Mouse (Mus musculus) large intestine, adult 2 months (tissue): ENCODE data around the gene Slc26a8. TPM values are rescaled to one million over a fixed set of nuclear protein-coding genes. Genes with fewer than 3 reads are reported as not detected.
"Not testable (repeated sequence)": the region's sequence is repeated elsewhere in the genome, so short reads cannot be mapped to it uniquely, and the experiment has no call there.

Experiments used
- DNase-seq: peaks from one replicate; pipeline ENCODE4 v3.0.0-alpha.2; 2012; ENCODE audit warnings: low read depth, low spot score
- WGBS: fragments of 180-500 bp; shearing (Covaris S2); methylation state at CpG from one replicate; pipeline ENCODE4 v1.1.7; 2018; 5-methylcytosine and 5-hydroxymethylcytosine counted together
- polyA plus RNA-seq: library from polyadenylated mRNA; depleted of rRNA; stranded (reverse); fragments of >200 nt; gene quantifications from 2 replicates; pipeline ENCODE4 v1.2.3, GENCODE M21; 2012; rRNA removed

The Slc26a8 gene
- 0.14 and 0.52 TPM in 2 replicates for polyA plus RNA-seq

GRCm38 (mm10) chr17:28689586-28690283, at the start of gene Slc26a8:
TSS of gene Slc26a8 (minus strand) at chr17:28690233.
- no peak for DNase-seq
- WGBS, result 12% methylated on average over 40 of the region's 40 CpGs

- 82% methylated on average over 6 of the region's 6 CpGs for WGBS
- no peak for DNase-seq
Measured at GRCm38 (mm10) chr17:28739244-28739643, 49.2 kb upstream of the Slc26a8 start.

- 78% methylated on average over 4 of the region's 4 CpGs for whole genome bisulfite sequencing
- DNase-seq, result no peak
Measured at GRCm38 (mm10) chr17:28737973-28738372, 47.9 kb upstream of the Slc26a8 start.

GRCm38 (mm10) chr17:28736486-28736885, 46.5 kb upstream of the Slc26a8 start:
- WGBS, result 84% methylated on average over 4 of the region's 4 CpGs
- no peak for DNase-seq

- WGBS, result 80% methylated on average over 6 of the region's 6 CpGs
- DNase-seq, result no peak
Measured at GRCm38 (mm10) chr17:28735317-28736105, 45.5 kb upstream of the Slc26a8 start.

DNA sequence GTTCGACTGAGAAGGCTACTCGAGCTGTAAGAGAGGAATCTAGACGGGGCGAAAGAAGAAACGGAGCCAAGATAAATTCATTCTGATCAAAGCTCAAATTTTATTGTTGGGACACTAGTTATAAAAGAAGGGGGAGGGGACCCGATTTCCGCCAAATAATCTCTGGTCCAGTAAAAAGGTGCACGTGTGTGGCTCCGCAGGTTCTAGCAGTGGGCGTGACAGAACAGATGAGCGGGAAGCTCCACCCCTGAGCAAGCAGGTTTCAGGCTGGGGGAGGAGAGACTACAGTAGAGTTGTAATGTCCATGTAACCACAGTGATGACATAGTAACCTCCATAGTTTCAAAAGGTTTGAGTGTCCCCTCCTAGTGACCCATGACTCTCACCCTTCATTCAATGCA, 37.5 kb upstream of the Slc26a8 start:
- not testable (repeated sequence) for DNase-seq
- WGBS, result 44% methylated on average over 11 of the region's 11 CpGs

DNA sequence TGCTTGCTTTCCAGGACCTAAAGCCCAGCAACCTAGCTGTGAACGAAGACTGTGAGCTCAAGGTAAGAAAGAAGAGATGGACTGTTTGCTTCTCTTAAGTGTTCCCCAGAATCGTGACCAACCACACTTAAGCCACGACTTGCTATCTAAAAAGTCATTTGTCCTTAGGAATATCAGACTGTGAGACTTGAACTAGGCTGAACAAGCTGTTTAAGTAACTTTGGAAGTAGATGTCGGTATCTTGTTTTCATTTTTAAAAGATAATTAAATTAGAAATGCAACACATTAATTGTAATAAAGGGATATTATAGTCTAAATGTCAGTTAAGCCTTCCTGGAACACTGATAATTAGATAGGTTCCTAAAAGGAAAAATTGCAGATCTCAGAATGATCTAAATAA, 35.8 kb upstream of the Slc26a8 start, which contains the start of gene AC170998.1:
Gene AC170998.1 (plus strand): TSS at position 301 of the 400 bp plus-strand sequence.
- WGBS, result 94% methylated on average over 4 of the region's 4 CpGs

DNA sequence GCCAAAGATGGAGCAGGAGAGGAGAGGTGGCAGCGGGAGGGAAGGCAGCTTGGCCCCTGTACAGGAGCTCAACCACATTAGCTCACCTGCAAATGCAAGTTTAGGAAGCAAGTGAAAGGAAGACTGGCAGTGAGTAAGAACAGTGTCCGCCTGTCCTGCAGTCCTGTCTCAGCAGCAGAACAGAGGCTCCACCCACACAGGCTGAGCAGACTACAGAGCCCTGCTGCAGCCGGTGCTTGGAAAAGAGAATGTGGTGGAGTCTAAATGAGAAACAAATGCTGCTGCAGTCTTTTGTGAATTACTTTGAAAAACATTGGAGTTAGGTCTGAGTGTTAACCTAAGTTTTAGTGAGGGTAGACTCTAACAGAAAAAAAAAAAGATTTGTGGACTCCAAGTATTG, 27.5 kb upstream of the Slc26a8 start:
- DNase-seq, result no peak
- whole genome bisulfite sequencing, result 77% methylated on average over 3 of the region's 3 CpGs

More for the DNA sequence above, 35.8 kb upstream of the Slc26a8 start, which contains the start of gene AC170998.1:
- DNase-seq, result no peak

DNA sequence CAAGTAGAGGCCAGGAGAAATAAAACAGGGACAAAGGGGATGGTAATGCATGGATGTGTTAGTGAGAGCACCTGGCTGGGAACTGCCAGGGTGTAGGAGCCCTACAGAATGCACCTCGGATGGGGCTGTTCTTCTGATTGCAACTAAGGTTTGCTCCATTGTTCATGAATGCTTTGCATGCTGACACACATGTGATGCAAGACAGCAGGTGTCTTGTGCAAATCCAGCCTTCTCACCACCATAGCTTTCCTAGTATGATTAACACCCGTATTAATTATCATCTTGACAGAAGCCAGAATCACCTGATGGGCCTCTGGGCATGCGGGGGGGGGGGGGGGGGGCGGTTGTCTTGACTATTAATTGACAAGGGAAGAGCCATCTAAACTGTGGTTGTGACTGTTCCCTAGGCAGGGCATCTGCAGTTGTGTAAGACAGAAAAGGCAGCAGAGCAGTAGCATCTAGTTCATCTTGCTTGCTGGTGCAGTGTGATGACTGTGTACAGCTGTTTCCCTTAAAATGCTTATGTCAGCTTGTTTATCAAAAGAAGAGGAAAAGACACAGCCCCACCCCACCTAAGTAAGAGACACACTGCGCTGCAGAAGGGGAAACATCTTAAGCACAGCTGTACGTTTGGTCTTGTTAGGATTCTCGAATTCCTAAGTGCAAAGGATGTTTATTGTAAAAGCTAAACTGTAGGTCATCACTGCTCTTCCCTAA, 26.0 kb upstream of the Slc26a8 start:
- no peak for DNase-seq
- WGBS, result 66% methylated on average over 7 of the region's 7 CpGs

DNA sequence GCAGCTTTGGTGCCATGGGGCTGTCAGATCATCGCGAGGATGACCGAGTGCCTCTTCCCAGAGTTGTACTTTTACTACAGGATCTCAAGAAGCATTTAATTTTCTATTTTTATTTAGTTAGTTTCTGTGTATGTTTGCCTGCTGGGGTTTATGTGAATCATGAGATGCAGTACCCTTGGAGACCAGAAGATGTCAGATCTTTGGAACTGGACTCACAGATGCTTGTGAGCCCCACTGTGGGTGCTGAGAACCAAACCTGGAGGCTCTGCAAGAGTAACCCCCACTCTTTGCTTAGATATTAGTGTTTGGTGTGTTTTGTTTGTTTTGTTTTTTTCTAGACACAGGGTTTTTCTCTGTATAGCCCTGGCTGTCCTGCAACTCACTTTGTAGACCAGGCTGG, 24.0 kb upstream of the Slc26a8 start:
- no peak for DNase-seq
- WGBS, result 100% methylated on average over 3 of the region's 3 CpGs

DNA sequence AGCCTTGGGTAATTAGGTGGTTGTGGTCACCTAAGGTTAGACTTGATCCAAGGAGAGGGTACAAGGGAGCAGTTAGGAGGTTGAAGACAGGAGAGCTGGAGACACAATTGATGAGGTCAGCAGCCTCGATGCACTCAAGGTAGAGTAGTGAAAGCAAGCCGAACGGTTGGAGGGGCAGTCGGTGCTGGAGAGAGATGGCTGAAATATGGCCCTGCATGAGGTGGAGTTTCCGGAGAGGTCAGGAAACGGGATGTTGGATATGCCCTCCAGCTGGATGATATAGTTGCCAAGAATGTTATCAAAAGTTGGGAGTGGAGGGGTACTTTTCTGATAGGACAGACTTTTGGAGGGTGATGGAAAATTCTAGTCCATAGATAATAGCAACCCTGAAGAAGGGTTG, 22.3 kb upstream of the Slc26a8 start:
- no peak for DNase-seq
- 74% methylated on average over 6 of the region's 6 CpGs for WGBS

- WGBS, result 90% methylated on average over 6 of the region's 6 CpGs
- DNase-seq, result no peak
Measured at GRCm38 (mm10) chr17:28711237-28711636, 21.2 kb upstream of the Slc26a8 start.

GRCm38 (mm10) chr17:28710291-28710688, 20.3 kb upstream of the Slc26a8 start:
- DNase-seq, result no peak
- 88% methylated on average over 8 of the region's 8 CpGs for WGBS

GRCm38 (mm10) chr17:28709552-28710290, 19.7 kb upstream of the Slc26a8 start:
- WGBS, result 78% methylated on average over 8 of the region's 8 CpGs
- no peak for DNase-seq

DNA sequence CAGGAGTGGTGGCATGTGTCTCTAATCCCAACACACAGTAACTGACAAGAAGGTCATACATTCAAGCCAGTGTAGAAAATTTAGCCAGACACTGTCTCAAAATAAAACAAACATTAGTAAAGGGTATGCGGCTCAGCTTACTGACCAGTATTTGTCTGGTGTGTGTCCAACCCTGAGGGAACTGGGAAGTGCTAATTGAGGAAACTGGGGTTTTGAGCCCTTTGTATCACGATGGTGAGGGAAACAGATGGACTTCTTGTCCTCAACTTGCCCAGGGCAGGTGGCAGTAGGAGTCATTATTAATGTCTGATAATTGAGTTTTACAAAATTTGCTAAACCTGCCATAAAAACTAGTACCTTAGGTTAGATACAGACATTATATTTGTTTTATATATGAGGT, 19.0 kb upstream of the Slc26a8 start:
- no peak for DNase-seq
- 26% methylated on average over 2 of the region's 2 CpGs for WGBS

GRCm38 (mm10) chr17:28707816-28708215, 17.8 kb upstream of the Slc26a8 start:
- 36% methylated on average over 2 of the region's 2 CpGs for WGBS
- DNase-seq, result no peak

DNA sequence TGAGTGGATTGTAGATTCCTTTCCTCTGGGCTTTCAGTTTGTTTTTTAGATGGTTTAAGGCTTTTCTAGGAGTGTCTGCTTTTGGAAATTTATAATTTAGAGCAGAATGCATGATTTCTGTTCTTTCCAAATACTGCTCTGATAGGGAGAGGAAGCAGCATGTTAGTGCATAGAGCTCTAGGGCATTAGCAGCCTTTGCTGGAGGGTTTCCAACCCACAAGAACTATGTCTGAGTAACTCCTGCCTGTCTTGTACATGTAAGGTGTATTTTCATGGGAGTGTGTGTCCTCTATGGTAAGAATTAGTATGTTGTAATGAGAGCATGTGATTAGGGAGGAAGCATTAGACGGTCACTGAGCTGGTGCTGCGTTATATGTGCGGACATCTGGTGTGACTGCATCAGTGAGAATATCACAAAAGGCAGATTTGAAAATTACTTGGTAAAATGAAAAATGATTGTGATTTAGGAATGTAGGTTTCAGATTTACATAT, 17.1 kb upstream of the Slc26a8 start:
- no peak for DNase-seq

DNA sequence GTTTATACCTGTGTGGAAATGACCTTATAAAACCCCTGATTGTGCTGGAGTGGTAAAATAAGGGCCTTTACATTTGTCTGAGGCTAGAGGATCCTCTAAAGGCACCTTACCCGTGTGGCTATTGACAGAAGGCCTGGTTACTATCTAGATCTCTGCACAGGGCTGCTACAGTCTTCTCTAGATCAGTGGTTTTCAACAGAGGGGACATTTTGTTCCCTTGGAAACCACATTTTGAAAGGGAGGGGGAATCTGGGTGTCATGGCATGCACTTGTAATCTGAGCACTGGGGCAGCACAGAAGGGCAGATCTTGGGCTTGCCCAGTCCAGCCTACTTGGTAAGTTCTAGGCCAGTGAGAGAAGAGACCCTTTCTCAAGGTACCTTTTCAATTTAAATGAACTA, 16.7 kb upstream of the Slc26a8 start:
- no peak for DNase-seq
- 38% methylated on average over 1 of the region's 1 CpGs for WGBS

More for the DNA sequence above, 17.1 kb upstream of the Slc26a8 start:
- WGBS, result 82% methylated on average over 3 of the region's 3 CpGs

DNA sequence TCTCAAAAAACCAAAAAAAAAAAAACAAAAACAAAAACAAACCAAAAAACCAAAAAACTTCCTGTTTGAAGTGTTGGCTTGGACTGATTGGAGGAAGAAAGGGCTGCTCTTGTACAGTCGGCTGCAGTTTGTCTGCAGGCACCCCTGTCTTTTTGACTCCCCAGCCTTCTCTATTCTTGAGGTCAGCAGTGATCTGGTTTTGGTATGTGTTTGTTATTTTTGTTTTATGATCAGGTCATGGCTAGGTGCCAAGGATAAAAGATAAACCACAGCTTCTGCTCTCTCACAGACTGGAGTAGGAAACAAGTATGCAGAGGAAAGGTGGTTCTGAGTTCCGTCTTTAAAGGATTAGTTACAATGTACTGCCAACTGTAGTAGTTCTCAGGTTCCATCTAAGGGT, 12.6 kb upstream of the Slc26a8 start:
- WGBS, result 21% methylated on average over 2 of the region's 2 CpGs
- no peak for DNase-seq
